Mouse (Mus musculus): ENCODE results near the gene Cwc22. TPM values are rescaled to one million over a fixed set of nuclear protein-coding genes. Genes with fewer than 3 reads are reported as not detected.
"Not testable (repeated sequence)": the region's sequence is repeated elsewhere in the genome, so short reads cannot be mapped to it uniquely, and the experiment has no call there.

Gene Cwc22
- total and polyA plus RNA-seq, 3 experiments: 0.77 to 35.3 (median 27.6) TPM

GRCm38 (mm10) chr2:77897558-77897899 is 48.6 kb downstream of the Cwc22 start:
- no peak for DNase-seq

GRCm38 (mm10) chr2:77896843-77897557 is 49.2 kb downstream of the Cwc22 start:
- no peak for DNase-seq

GRCm38 (mm10) chr2:77895906-77896570 is 50.1 kb downstream of the Cwc22 start:
- DNase-seq: not testable (repeated sequence)

- no peak for DNase-seq
Observed at GRCm38 (mm10) chr2:77894896-77895295, 51.3 kb downstream of the Cwc22 start.

GRCm38 (mm10) chr2:77893505-77893904 is 52.7 kb downstream of the Cwc22 start:
- DNase-seq: no peak

- no peak for DNase-seq
Observed at GRCm38 (mm10) chr2:77892573-77892972, 53.6 kb downstream of the Cwc22 start.

- no peak for DNase-seq
Observed at GRCm38 (mm10) chr2:77890836-77891438, 55.2 kb downstream of the Cwc22 start.

- DNase-seq: no peak
Observed at GRCm38 (mm10) chr2:77889949-77890348, 56.2 kb downstream of the Cwc22 start.

GRCm38 (mm10) chr2:77889401-77889800 is 56.8 kb downstream of the Cwc22 start:
- DNase-seq: no peak

GRCm38 (mm10) chr2:77888826-77889225 is 57.3 kb downstream of the Cwc22 start:
- no peak for DNase-seq

GRCm38 (mm10) chr2:77888056-77888455 is 58.1 kb downstream of the Cwc22 start:
- no peak for DNase-seq

- no peak for DNase-seq
Observed at GRCm38 (mm10) chr2:77887166-77887565, 59.0 kb downstream of the Cwc22 start.

GRCm38 (mm10) chr2:77885491-77886130 is 60.6 kb downstream of the Cwc22 start:
- no peak for DNase-seq

- DNase-seq: no peak
Observed at GRCm38 (mm10) chr2:77885036-77885435, 61.1 kb downstream of the Cwc22 start.

- no peak for DNase-seq
Observed at GRCm38 (mm10) chr2:77884491-77884890, 61.7 kb downstream of the Cwc22 start.

- DNase-seq: no peak
Observed at GRCm38 (mm10) chr2:77882961-77883360, 63.2 kb downstream of the Cwc22 start.

- no peak for DNase-seq
Observed at GRCm38 (mm10) chr2:77881301-77882199, 64.6 kb downstream of the Cwc22 start.

- no peak for DNase-seq
Observed at GRCm38 (mm10) chr2:77880351-77880750, 65.8 kb downstream of the Cwc22 start.

GRCm38 (mm10) chr2:77879736-77880135 is 66.4 kb downstream of the Cwc22 start:
- DNase-seq: no peak

- no peak for DNase-seq
Observed at GRCm38 (mm10) chr2:77877156-77877855, 68.9 kb downstream of the Cwc22 start.

GRCm38 (mm10) chr2:77876331-77876730 is 69.8 kb downstream of the Cwc22 start:
- no peak for DNase-seq

Data from adrenal gland, adult 2 months (tissue).